Mouse (Mus musculus): ENCODE results near the gene Mylk4. TPM values are rescaled to one million over a fixed set of nuclear protein-coding genes. Genes with fewer than 3 reads are reported as not detected.
A peak's percentile ranks its signal among the peaks of the same experiment; 100 is the strongest.

Gene Mylk4
- total and polyA plus RNA-seq, 3 experiments: 0.04 TPM; not detected in 2

DNA sequence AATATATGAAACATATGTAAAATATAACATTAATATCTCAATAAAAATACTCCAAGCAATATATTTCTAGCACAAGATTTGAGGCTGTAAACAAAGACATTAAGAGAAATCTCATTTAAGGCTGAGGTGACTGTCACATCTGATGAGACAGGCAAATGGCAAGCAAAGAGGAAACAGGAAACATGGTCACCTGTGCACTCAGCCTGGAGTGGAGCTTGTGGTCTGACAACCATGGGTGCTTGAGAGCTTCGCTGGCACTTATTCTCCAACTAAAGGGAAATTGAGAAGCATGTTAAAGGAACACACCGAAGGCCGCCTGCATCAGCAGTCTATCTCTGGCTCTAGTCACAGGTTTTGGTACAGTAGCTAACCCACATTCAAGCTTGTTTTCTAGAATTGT, 71.2 kb downstream of the Mylk4 start:
- TF ChIP-seq MYC (IDR thresholded peaks at IDR 0.05; ENCODE audit: low read depth, low read length) (no peak), NELFE (IDR thresholded peaks at IDR 0.05; ENCODE audit: low read depth, low read length) (no peak), MAX (IDR thresholded peaks at IDR 0.05; ENCODE audit: low read length) (no peak), KAT2A (IDR thresholded peaks at IDR 0.05; ENCODE audit: insufficient replicate concordance, low read length) (no peak), ZNF384 (IDR thresholded peaks at IDR 0.05; ENCODE audit: low read depth, low read length) (no peak), GABPA (IDR thresholded peaks at IDR 0.05; ENCODE audit: insufficient replicate concordance, low read depth, low read length) (no peak), POLR2A (IDR thresholded peaks at IDR 0.05; ENCODE audit: low read depth, low read length) (no peak), EP300 (IDR thresholded peaks at IDR 0.05; ENCODE audit: low read length) (no peak), CHD2 (IDR thresholded peaks at IDR 0.05; ENCODE audit: low read length) (no peak), CTCF (conservative IDR thresholded peaks at IDR 0.05 in 1 of 2, IDR thresholded peaks at IDR 0.05 in 1 of 2; ENCODE audit: low read depth in 2 of 2, low read length in 2 of 2) (no peak), ZC3H11A (IDR thresholded peaks at IDR 0.05; ENCODE audit: low read depth, low read length) (no peak), ELF1 (IDR thresholded peaks at IDR 0.05; ENCODE audit: low read depth, low read length) (no peak), E2F4 (IDR thresholded peaks at IDR 0.05; ENCODE audit: insufficient replicate concordance, low read depth, low read length) (no peak), RAD21 (IDR thresholded peaks at IDR 0.05; ENCODE audit: low read depth, low read length) (no peak), ETS1 (conservative IDR thresholded peaks at IDR 0.05; ENCODE audit: low read depth, low read length) (no peak), CHD1 (IDR thresholded peaks at IDR 0.05; ENCODE audit: low read depth, low read length) (no peak), MEF2A (IDR thresholded peaks at IDR 0.05; ENCODE audit: borderline replicate concordance, low read depth, low read length) (no peak), HCFC1 (IDR thresholded peaks at IDR 0.05; ENCODE audit: low read depth, low read length) (no peak), RCOR1 (conservative IDR thresholded peaks at IDR 0.05; ENCODE audit: low read depth, low read length) (no peak)
- Histone ChIP-seq H3K27ac (ENCODE audit: insufficient read depth, low read depth) (no peak overlapping the region), H3K36me3 (replicated peaks in 1 of 2; ENCODE audit: control insufficient read depth in 1 of 2, insufficient read depth in 1 of 2, low read length in 1 of 2) (no peaks in the 10 kb centered on the region), H3K9me3 (replicated peaks; ENCODE audit: low read length) (no peaks in the 10 kb centered on the region), H3K79me2 (replicated peaks; ENCODE audit: control insufficient read depth, extremely low read depth, insufficient read depth, poor library complexity, severe bottlenecking) (no peaks in the 10 kb centered on the region), H3K27me3 (replicated peaks) (no peaks in the 10 kb centered on the region), H3K9ac (ENCODE audit: insufficient read depth, low read depth) (no peak overlapping the region), H3K4me1 (ENCODE audit: control insufficient read depth in 1 of 2, insufficient read depth in 2 of 2) (peaks cover 3 to 4% of the 10 kb centered on the region in 2 experiments), H3K4me3 (replicated peaks in 1 of 3; ENCODE audit: low read depth in 2 of 3, low read length in 2 of 3, poor library complexity in 1 of 3) (no peak overlapping the region), H3K4me2 (ENCODE audit: insufficient read depth, low read depth, poor library complexity, severe bottlenecking) (no peak overlapping the region)
- peak; percentile 30 for DNase-seq (ENCODE audit: extremely low read depth)
- in situ Hi-C loops (cut with MboI; ENCODE audit: low pct_ligation_motif_present, low pct_unique_long_range_greater_than_20kb, low sequenced_read_pairs): no loop called here
- dilution Hi-C loops (cut with MboI; ENCODE audit: extremely low pct_ligation_motif_present, extremely low pct_unique_long_range_greater_than_20kb, low sequenced_read_pairs): no loop called here

DNA sequence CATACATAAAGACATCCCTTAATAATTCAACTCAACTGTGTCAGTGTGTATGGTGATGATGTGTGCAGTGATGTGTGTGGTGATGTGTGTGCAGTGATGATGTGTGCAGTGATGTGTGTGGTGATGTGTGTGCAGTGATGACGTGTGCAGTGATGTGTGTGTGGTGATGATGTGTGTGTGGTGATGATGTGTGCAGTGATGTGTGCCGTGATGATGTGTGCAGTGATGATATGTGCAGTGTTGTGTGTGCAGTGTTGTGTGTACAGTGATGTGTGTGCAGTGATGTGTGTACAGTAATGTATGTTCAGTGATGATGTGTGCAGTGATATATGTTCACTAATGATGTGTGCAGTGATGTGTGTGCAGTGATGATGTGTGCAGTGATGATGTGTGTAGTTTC, 75.9 kb downstream of the Mylk4 start:
- H3K79me2 ChIP-seq (replicated peaks; ENCODE audit: control insufficient read depth, extremely low read depth, insufficient read depth, poor library complexity, severe bottlenecking): no peaks in the 10 kb centered on the region
- no peaks in the 10 kb centered on the region for H3K36me3 ChIP-seq (replicated peaks in 1 of 2; ENCODE audit: control insufficient read depth in 1 of 2, insufficient read depth in 1 of 2, low read length in 1 of 2)
- no peaks in the 10 kb centered on the region for H3K27me3 ChIP-seq (replicated peaks)
- in situ Hi-C loops (cut with MboI; ENCODE audit: low pct_ligation_motif_present, low pct_unique_long_range_greater_than_20kb, low sequenced_read_pairs): no loop called here
- dilution Hi-C loops (cut with MboI; ENCODE audit: extremely low pct_ligation_motif_present, extremely low pct_unique_long_range_greater_than_20kb, low sequenced_read_pairs): no loop called here
- TF ChIP-seq ETS1 (conservative IDR thresholded peaks at IDR 0.05; ENCODE audit: low read depth, low read length) (no peak), MXI1 (IDR thresholded peaks at IDR 0.05; ENCODE audit: low read depth, low read length) (no peak), RAD21 (IDR thresholded peaks at IDR 0.05; ENCODE audit: low read depth, low read length) (no peak), MEF2A (IDR thresholded peaks at IDR 0.05; ENCODE audit: borderline replicate concordance, low read depth, low read length) (no peak), NRF1 (IDR thresholded peaks at IDR 0.05; ENCODE audit: low read depth, low read length) (no peak), IRF4 (IDR thresholded peaks at IDR 0.05; ENCODE audit: low read depth, low read length) (no peak), CHD2 (IDR thresholded peaks at IDR 0.05; ENCODE audit: low read length) (no peak), ELF1 (IDR thresholded peaks at IDR 0.05; ENCODE audit: low read depth, low read length) (no peak), ZNF384 (IDR thresholded peaks at IDR 0.05; ENCODE audit: low read depth, low read length) (no peak), CTCF (conservative IDR thresholded peaks at IDR 0.05 in 1 of 2, IDR thresholded peaks at IDR 0.05 in 1 of 2; ENCODE audit: low read depth in 2 of 2, low read length in 2 of 2) (no peak)
- no peak for DNase-seq (ENCODE audit: extremely low read depth)
- no peaks in the 10 kb centered on the region for H3K9me3 ChIP-seq (replicated peaks; ENCODE audit: low read length)
- H3K4me3 ChIP-seq (replicated peaks in 1 of 3; ENCODE audit: low read depth in 2 of 3, low read length in 2 of 3, poor library complexity in 1 of 3): peak overlapping the region in 1 of 3 experiments; percentile 32
- H3K27ac ChIP-seq (ENCODE audit: insufficient read depth, low read depth): 0 out of 2 replicates have a peak overlapping the region, but pooled peaks have one; percentile 37
- H3K9ac ChIP-seq (ENCODE audit: insufficient read depth, low read depth): no peak overlapping the region
- no peak overlapping the region for H3K4me2 ChIP-seq (ENCODE audit: insufficient read depth, low read depth, poor library complexity, severe bottlenecking)
- H3K4me1 ChIP-seq (ENCODE audit: control insufficient read depth in 1 of 2, insufficient read depth in 2 of 2): peaks cover 3 to 4% of the 10 kb centered on the region in 2 experiments
